Mouse (Mus musculus): ENCODE results near the gene Ppp1r1c.
"Not testable (repeated sequence)": the region's sequence is repeated elsewhere in the genome, so short reads cannot be mapped to it uniquely, and the experiment has no call there.

Ppp1r1c gene

DNA sequence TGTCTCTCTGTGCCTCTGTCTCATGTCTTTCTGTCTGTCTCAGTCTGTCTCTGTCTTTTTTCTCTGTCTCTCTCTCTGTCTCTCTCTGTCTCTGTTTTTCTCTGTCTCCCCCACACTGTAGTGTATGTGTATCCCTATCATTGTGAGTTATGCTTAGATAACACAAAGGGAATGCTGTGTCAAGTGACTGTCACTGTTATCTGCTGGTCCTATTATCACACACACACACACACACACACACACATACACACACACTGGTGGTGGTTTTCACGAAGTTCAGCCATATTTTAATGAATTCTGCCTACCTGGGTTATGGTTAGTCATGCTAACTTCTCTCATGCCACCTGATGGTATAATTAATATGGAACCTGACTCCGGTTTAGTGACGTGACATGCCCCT, 44.1 kb downstream of the Ppp1r1c start:
- DNase-seq: no peak

DNA sequence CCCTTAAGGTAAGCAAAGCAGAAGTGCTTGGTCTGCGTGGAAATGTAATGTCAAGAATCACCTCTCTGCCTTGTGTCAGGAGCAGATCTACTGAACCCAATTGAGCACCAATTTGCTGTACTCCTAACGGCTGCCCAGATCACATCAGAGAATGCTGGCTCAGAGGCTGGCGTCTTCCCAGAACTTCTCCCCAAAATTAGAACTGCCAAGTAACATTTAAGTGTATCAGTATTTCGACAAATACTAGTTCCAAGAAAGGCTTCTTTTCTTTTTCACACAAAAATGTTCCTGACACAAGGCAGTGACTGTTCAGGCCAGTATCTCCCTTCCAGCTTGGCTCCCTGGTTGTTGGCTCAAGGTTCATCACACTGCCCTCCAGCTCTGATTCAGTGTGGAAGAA, 52.4 kb downstream of the Ppp1r1c start:
- no peak for DNase-seq

GRCm38 (mm10) chr2:79762723-79763388, 55.3 kb downstream of the Ppp1r1c start:
- DNase-seq: no peak

- DNase-seq: no peak
Observed at GRCm38 (mm10) chr2:79765032-79765431, 57.5 kb downstream of the Ppp1r1c start.

- no peak for DNase-seq
Observed at GRCm38 (mm10) chr2:79765723-79766122, 58.1 kb downstream of the Ppp1r1c start.

GRCm38 (mm10) chr2:79768625-79769024, 61.0 kb downstream of the Ppp1r1c start:
- no peak for DNase-seq

GRCm38 (mm10) chr2:79770307-79770706, 62.7 kb downstream of the Ppp1r1c start:
- DNase-seq: no peak

GRCm38 (mm10) chr2:79774372-79774771, 66.8 kb downstream of the Ppp1r1c start:
- no peak for DNase-seq

- no peak for DNase-seq
Observed at GRCm38 (mm10) chr2:79777801-79778200, 70.2 kb downstream of the Ppp1r1c start.

GRCm38 (mm10) chr2:79780772-79781171, 73.2 kb downstream of the Ppp1r1c start:
- no peak for DNase-seq

- no peak for DNase-seq
Observed at GRCm38 (mm10) chr2:79785541-79786134, 78.1 kb downstream of the Ppp1r1c start.

- DNase-seq: no peak
Observed at GRCm38 (mm10) chr2:79786467-79786866, 78.9 kb downstream of the Ppp1r1c start.

DNA sequence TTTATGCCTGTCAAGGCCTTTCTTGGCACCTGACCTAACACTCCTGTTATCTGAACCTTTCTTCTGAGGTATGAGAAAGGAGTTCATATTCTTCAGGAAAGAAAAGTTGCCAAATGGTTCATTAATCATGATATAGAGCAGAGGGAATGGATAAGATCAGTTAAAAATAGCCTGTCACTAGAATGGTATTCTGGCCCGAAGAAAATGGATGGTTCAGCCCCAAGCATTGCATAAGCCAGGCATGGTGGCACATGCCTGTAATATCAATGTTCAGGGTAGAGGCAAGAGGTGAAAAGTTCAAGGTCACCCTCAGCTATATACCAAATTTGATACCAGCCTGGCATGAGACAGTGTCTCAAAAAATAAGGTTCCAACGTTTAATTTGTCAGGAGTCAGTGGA, 85.6 kb downstream of the Ppp1r1c start:
- DNase-seq: no peak

DNA sequence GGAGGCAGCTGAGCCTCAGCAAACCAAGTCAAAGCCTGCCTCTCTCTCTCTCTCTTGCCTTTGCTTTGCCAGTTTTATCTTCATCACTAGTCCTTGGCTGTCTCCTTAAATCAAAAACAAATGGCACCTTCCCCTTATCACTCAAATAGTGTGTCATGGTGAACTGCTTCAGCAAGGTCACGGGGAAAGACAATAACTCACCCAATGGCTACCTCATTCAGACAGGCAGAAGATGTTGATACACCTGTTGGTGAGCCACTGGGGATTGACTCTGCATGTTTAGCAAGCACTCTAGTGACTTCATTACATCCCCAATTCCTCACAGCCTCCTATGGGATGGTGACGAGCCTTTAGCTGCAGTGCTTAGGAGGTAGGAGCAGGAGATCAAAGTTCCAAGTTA, 89.9 kb downstream of the Ppp1r1c start:
- DNase-seq: no peak

GRCm38 (mm10) chr2:79798627-79799026, 91.0 kb downstream of the Ppp1r1c start:
- no peak for DNase-seq

DNA sequence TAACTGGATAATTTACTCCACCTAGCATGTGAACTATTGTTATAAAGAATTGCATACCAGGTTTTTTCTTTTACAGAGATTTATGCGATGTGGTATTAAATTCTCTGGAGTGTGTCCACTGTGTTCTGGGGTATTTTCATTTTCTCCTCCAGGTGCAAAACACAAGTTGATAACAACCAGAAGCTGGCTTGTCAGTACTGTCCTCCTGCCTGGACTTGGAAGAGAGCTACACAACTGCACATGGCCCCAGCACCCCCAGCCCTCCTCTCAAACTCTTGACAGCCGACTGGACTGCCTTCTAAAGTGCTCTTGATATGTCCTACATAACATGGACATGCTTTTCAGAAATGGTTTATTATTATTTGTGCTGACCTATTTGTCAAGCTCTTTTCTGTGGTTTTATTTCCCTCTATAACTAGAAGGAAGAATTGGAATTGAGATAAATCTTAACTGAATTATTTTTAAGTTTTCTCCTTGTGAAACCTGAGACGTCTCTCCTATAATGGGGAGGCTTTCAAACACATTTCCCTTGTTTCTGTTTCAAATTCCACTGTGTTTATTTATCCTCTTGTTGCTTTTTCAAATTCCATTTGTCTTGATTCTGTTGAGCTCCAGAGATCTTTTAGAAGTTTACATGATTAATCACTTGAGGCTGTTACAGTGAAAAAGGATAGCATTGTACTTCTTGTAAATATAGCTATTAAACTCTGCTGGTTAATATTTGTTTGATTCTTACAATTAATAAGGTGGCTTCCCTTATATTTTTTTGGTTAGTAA, 108.3 kb downstream of the Ppp1r1c start:
- DNase-seq: no peak

DNA sequence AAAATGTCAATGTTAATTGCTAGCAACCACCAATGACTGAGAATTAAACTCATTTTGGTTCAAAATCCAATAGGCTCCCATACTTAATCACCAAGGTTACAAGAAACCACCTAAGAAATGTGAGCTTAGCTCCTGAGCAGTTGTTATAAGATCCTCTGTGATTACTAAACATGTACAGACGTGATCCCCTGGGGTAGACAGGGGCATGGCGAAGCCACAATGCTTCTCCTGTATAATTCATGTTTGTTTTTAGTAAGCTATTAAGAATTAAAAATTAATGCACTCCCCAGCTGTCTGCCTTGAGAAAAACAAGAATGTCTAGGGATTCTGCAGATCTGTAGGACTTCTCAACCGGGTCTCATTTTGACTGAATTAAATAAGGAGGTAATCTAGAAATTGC, 112.0 kb downstream of the Ppp1r1c start:
- no peak for DNase-seq

DNA sequence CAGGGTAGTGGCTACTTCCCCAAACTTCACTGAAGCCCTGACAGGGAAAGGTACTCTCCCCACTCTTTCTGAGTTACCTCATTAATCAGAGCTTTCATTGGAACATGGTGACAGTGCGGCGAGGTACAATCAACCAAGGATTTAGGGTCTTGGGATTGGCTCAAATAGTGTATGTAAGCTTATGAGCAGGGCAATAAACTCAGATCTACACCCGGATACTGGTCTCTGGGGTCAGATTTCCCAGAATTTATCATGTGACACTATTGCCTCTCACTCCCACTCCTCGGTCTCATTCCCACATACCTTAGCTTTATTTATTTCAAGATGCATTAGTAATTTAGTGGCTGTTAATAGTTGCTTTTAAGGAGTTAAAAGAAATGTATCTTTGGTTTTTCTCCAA, 118.3 kb downstream of the Ppp1r1c start:
- DNase-seq: no peak

GRCm38 (mm10) chr2:79839090-79839489, 131.5 kb downstream of the Ppp1r1c start:
- no peak for DNase-seq

DNA sequence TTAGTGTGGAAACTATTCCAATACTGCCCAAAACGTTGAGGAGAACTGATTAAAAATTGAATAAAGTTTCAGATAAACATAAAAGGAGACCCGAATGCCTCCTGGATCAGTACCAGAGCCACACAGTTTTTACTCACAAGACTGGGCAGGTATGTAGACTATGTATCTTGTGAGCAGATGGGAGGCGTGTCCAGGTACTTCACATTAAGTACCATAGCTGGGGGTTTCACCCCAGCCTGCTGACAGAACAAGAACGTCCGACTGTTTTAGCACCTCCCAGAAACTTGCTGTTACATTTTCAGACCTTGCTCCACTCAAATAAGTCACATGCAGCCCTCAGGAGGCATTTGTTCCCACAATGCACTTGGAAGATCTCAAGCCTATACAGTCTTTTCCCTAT, 131.9 kb downstream of the Ppp1r1c start:
- no peak for DNase-seq

DNA sequence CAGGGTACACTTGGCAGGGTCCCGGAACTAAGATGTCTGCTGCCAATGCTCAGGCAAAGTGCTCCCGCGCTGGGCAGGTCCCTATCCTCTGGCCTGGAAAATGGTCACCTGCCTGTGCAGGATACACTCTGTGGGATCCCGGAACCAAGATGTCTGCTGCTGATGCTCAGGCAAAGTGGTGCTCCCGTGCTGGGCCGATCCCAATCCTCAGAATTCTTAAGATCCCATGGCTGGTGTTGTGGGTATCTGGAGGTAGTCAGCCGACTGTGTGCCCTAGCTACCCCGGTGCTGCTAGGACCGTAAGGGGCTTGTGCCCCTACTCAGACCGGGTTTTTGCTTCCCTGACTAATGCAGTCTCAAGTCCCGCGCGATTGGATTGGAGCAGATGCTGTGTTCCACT, 139.8 kb downstream of the Ppp1r1c start:
- DNase-seq: not testable (repeated sequence)

DNA sequence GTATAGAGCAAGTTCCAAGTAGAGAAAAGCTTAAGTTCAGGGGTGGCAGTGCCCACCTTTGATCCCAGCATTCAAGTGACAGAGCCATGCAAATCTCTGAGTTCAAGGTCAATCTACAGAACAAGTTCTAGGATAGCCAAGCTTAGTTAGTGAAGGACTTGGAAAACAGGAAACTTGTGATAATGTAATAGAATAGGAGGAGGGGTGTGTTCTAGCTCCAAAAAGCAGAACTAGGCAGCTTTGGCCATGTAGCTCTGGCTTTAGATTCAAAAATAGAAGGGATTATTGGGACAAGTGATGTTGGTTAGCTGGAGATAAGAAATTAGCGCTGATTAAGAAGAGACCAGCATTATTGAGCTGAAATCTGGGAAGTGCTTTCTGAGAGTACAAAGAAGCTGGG, 149.3 kb downstream of the Ppp1r1c start:
- DNase-seq: no peak

DNA sequence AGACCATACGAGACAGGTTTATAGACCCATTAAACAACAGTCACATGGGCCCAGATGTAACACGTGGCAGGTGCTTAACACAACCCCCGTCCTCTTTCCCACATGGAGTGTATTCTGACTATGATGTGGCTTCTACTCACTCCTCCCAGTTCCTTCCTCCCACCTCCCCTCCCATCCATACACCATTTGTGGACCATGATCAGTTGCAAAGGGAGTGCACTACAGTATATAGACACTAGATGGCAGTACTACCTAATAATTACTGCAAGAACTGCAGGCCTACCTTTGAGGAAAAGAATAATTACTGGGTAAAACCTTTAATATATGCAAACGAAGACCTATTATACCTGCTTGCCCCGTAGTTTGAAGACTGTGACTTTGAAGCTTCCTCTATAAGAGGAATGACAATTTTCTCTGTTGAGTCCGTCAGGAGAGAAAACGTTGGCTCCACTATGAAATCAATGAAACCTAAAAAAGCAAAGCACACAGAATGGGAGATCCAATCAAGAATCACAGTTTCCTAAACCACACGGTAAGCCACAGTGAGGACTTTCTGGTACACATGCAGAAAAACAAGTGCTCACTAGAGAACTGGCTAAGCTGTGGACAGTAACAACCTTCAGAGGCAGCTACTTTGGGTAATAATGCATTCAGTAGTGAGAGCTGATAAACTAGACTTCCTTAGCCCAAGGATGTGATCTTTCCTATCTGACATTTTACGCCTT, 157.9 kb downstream of the Ppp1r1c start:
- DNase-seq: no peak

Measured in thymus, adult 18-20 months (tissue).